Mouse (Mus musculus): ENCODE measurements around the gene S100a5.

S100a5 gene

GRCm38 (mm10) chr3:90627366-90627765 lies 19.0 kb downstream of the S100a5 start:
- no peak for DNase-seq

- peak; percentile 32 for DNase-seq
Observed at GRCm38 (mm10) chr3:90627807-90628206, 19.5 kb downstream of the S100a5 start.

- no peak for DNase-seq
Observed at GRCm38 (mm10) chr3:90629298-90629697, 21.0 kb downstream of the S100a5 start.

GRCm38 (mm10) chr3:90631984-90632383 lies 23.7 kb downstream of the S100a5 start:
- no peak for DNase-seq

GRCm38 (mm10) chr3:90638511-90639275 lies 30.4 kb downstream of the S100a5 start:
- no peak for DNase-seq

- DNase-seq, result peak; percentile 33
Observed at GRCm38 (mm10) chr3:90639511-90640154, 31.3 kb downstream of the S100a5 start.

GRCm38 (mm10) chr3:90640981-90641380 lies 32.7 kb downstream of the S100a5 start:
- DNase-seq, result no peak

- DNase-seq, result peak; percentile 69
Observed at GRCm38 (mm10) chr3:90644220-90644619, 35.9 kb downstream of the S100a5 start.

- DNase-seq, result no peak
Observed at GRCm38 (mm10) chr3:90647291-90647690, 39.0 kb downstream of the S100a5 start.

- DNase-seq, result no peak
Observed at GRCm38 (mm10) chr3:90648981-90649380, 40.7 kb downstream of the S100a5 start.

GRCm38 (mm10) chr3:90649832-90650231 lies 41.5 kb downstream of the S100a5 start:
- DNase-seq, result no peak

GRCm38 (mm10) chr3:90652878-90653508 lies 44.7 kb downstream of the S100a5 start:
- peak; percentile 70 for DNase-seq

GRCm38 (mm10) chr3:90653717-90654116 lies 45.4 kb downstream of the S100a5 start, which contains the start of gene S100a7a:
TSS of gene S100a7a (plus strand) at chr3:90654017.
- no peak for DNase-seq

GRCm38 (mm10) chr3:90657405-90657804 lies 49.1 kb downstream of the S100a5 start:
- no peak for DNase-seq

GRCm38 (mm10) chr3:90659364-90660044 lies 51.2 kb downstream of the S100a5 start:
- no peak for DNase-seq
